In the genomic region with DNA sequence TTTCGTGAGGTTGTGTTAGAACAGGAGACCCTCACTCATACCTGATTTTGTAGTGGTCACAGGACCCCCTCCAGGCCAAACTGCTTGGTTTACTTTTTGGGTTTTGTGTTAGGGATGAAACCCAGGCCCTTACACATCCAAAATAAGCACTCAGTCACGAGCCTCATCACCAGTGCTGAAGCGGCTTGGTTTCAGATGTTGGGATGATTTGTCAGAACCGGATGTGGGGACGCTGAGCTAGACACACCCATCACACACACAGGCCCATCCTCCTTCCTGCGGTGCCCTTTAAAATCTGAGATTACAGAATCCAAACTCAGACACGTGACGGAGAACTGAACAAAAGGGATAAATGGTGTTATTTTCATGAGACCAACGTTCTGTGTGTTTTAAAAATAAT, we compare ENCODE assay signal across 10 mouse cellular contexts. TPM values are rescaled to one million over a fixed set of nuclear protein-coding genes. Genes with fewer than 3 reads are reported as not detected.
DNase-seq lines count a peak whose midpoint lies in the region; ATAC-seq and TF ChIP-seq lines count a peak whose summit lies in the region.
"Had no signal": no experiment of that assay in that cellular context is flagged by ENCODE, and none has a peak within 500 bp of the region (broad histone marks: within the 10 kb centered on the region; RNA-seq: fewer than 3 reads in every experiment).

No protein-coding gene starts in this region.

- ATAC-seq in erythroblast, adult 5-6 weeks (replicated peaks; ENCODE audit: low FRiP score, poor library complexity, severe bottlenecking) = no peak
- no peak for ATAC-seq in lung, embryonic 15.5 days (ENCODE audit: borderline replicate concordance, extremely low read depth, low FRiP score, low TSS enrichment)
- ATAC-seq in megakaryocyte, adult 5-6 weeks (ENCODE audit: poor library complexity, severe bottlenecking) = peak; percentile 24; the same call in 1 of the 2 replicates

- 93% methylated on average over 9 of the region's 9 CpGs for WGBS in lung, embryonic 15.5 days
- 76% methylated on average over 9 of the region's 9 CpGs for WGBS in lung, adult 2 months

- peaks cover 49% of the 10 kb centered on the region for H3K36me3 ChIP-seq in erythroblast, embryonic 14.5 days (ENCODE audit: control insufficient read depth)
- peaks cover 48% of the 10 kb centered on the region for H3K36me3 ChIP-seq in lung, embryonic 15.5 days

- no peaks in the 10 kb centered on the region for H3K9me3 ChIP-seq in erythroblast, embryonic 14.5 days (ENCODE audit: control insufficient read depth, low read length)
- H3K9me3 ChIP-seq in lung, embryonic 15.5 days = no peaks in the 10 kb centered on the region

- no peak for TF ChIP-seq POLR2A in lung, adult 2 months (IDR thresholded peaks at IDR 0.05; ENCODE audit: borderline replicate concordance, extremely low read depth, low read depth, low read length)

- peak overlapping the region; percentile 76 for H3K4me2 ChIP-seq in lung, embryonic 15.5 days

- no peak for DNase-seq in lung, adult 2 months
- DNase-seq in R1 (ENCODE audit: low read depth, low spot score) = peak; percentile 58
- DNase-seq in urinary bladder, adult 2 months (ENCODE audit: low spot score) = no peak
- no peak for DNase-seq in layer of hippocampus, adult 2 months (ENCODE audit: low spot score in 2 of 2)
- DNase-seq: gastrocnemius, postnatal 14 days; lung, postnatal 14 days had no signal

- TF ChIP-seq CTCF in lung, adult 2 months (IDR thresholded peaks at IDR 0.05; ENCODE audit: insufficient read depth, low read length) = no peak
- no peak for TF ChIP-seq CTCF in layer of hippocampus, adult 2 months (conservative IDR thresholded peaks at IDR 0.05)

- no peak overlapping the region for H3K9ac ChIP-seq in lung, embryonic 15.5 days

- peaks cover 19% of the 10 kb centered on the region for H3K4me1 ChIP-seq in erythroblast, embryonic 14.5 days (ENCODE audit: control insufficient read depth)
- peaks cover 11% of the 10 kb centered on the region for H3K4me1 ChIP-seq in lung, embryonic 15.5 days
- H3K4me1 ChIP-seq in lung, adult 2 months (ENCODE audit: control insufficient read depth, insufficient read depth, low read length) = peaks cover 6% of the 10 kb centered on the region

- peak overlapping the region; percentile 45 for H3K4me3 ChIP-seq in erythroblast, embryonic 14.5 days (replicated peaks)
- peak overlapping the region; percentile 56; the same call in 1 of the 2 replicates for H3K4me3 ChIP-seq in lung, embryonic 15.5 days
- H3K4me3 ChIP-seq in lung, adult 2 months (replicated peaks; ENCODE audit: extremely low read depth, low read depth, low read length) = no peak overlapping the region
- H3K4me3 ChIP-seq in layer of hippocampus, adult 2 months = no peak overlapping the region

- H3K27me3 ChIP-seq in erythroblast, embryonic 14.5 days (ENCODE audit: control insufficient read depth) = no peaks in the 10 kb centered on the region
- H3K27me3 ChIP-seq in lung, embryonic 15.5 days = no peaks in the 10 kb centered on the region

- H3K27ac ChIP-seq in lung, embryonic 15.5 days = no peak overlapping the region
- no peak overlapping the region for H3K27ac ChIP-seq in layer of hippocampus, adult 2 months

RNA-seq across cellular contexts. Expression of gene Cdkn2aipnl, which starts 1.4 kb away (rescaled TPM):
- 1.8 and 2.1 TPM in 2 replicates for polyA plus RNA-seq in erythroblast, embryonic 14.5 days (2012)
- total RNA-seq in erythroblast, adult 5-6 weeks (2015; ENCODE audit: low replicate concordance) = 18.4 and 25.9 TPM in 2 replicates
- 13.8 and 16.7 TPM in 2 replicates for total RNA-seq in erythroblast, adult 5-6 weeks (2017; ENCODE audit: low replicate concordance)
- polyA plus RNA-seq in lung, embryonic 15.5 days (2015; fragmentation: Nextera tagmentation; extraction: Ambion mirVana) = 102 and 109 TPM in 2 replicates
- 18.7 and 19.7 TPM in 2 replicates for polyA plus RNA-seq in lung, adult 2 months (2012; rRNA removed)
- total RNA-seq in megakaryocyte, adult 5-6 weeks (2015) = 66.6 and 70.7 TPM in 2 replicates
- total RNA-seq in megakaryocyte, adult 5-6 weeks (2017) = 40.5 and 41.5 TPM in 2 replicates
- polyA plus RNA-seq in urinary bladder, adult 2 months (2012; rRNA removed) = 21.2 and 23.8 TPM in 2 replicates
- total RNA-seq in layer of hippocampus, adult 2 months (2021) = 10 to 100 TPM; 34.2 to 37.6 TPM

RNA-seq across cellular contexts. Expression of gene Ube2b, which starts 31.7 kb away (rescaled TPM):
- 31.1 and 40.0 TPM in 2 replicates for polyA plus RNA-seq in erythroblast, embryonic 14.5 days (2012)
- 430 and 441 TPM in 2 replicates for total RNA-seq in erythroblast, adult 5-6 weeks (2015; ENCODE audit: low replicate concordance)
- total RNA-seq in erythroblast, adult 5-6 weeks (2017; ENCODE audit: low replicate concordance) = 422 and 539 TPM in 2 replicates
- polyA plus RNA-seq in lung, embryonic 15.5 days (2015; fragmentation: Nextera tagmentation; extraction: Ambion mirVana) = 214 and 215 TPM in 2 replicates
- 39.2 and 48.8 TPM in 2 replicates for polyA plus RNA-seq in lung, adult 2 months (2012; rRNA removed)
- 110 and 123 TPM in 2 replicates for total RNA-seq in megakaryocyte, adult 5-6 weeks (2015)
- total RNA-seq in megakaryocyte, adult 5-6 weeks (2017) = 86.9 and 99.1 TPM in 2 replicates
- polyA plus RNA-seq in urinary bladder, adult 2 months (2012; rRNA removed) = 203 and 249 TPM in 2 replicates
- total RNA-seq in layer of hippocampus, adult 2 months (2021) = 100 to 1,000 TPM; 182 to 191 TPM

RNA-seq across cellular contexts. Expression of gene Cdkl3, which starts 35.1 kb away (rescaled TPM):
- polyA plus RNA-seq in erythroblast, embryonic 14.5 days (2012) = not detected in 2 replicates
- 1.7 TPM in 1 of 2 replicates, not detected in the other for total RNA-seq in erythroblast, adult 5-6 weeks (2015; ENCODE audit: low replicate concordance)
- total RNA-seq in erythroblast, adult 5-6 weeks (2017; ENCODE audit: low replicate concordance) = 0.98 TPM in 1 of 2 replicates, not detected in the other
- 6.5 and 7.0 TPM in 2 replicates for polyA plus RNA-seq in lung, embryonic 15.5 days (2015; fragmentation: Nextera tagmentation; extraction: Ambion mirVana)
- polyA plus RNA-seq in lung, adult 2 months (2012; rRNA removed) = 1.4 and 2.4 TPM in 2 replicates
- total RNA-seq in megakaryocyte, adult 5-6 weeks (2015) = 1.7 and 2.3 TPM in 2 replicates
- total RNA-seq in megakaryocyte, adult 5-6 weeks (2017) = 2.7 and 10.0 TPM in 2 replicates
- 4.6 and 5.6 TPM in 2 replicates for polyA plus RNA-seq in urinary bladder, adult 2 months (2012; rRNA removed)
- total RNA-seq in layer of hippocampus, adult 2 months (2021) = 10 to 100 TPM; 13.6 to 13.7 TPM

Comparison
In these comparisons a context has a peak if more than half of its experiments do, and no peak if none do; other contexts are left out.
1. H3K4me3 ChIP-seq: peak in erythroblast, embryonic 14.5 days (single experiment) and lung, embryonic 15.5 days (single experiment); none in lung, adult 2 months (single experiment) and layer of hippocampus, adult 2 months (single experiment).